Mouse (Mus musculus) embryo, embryonic 9.5 days (tissue): ENCODE measurements around the gene Abhd8.

ENCODE experiments used
- DNase-seq: peaks from one replicate; pipeline ENCODE4 v3.0.0-alpha.2; 2017; ENCODE audit errors: extremely low spot score

Gene Abhd8

GRCm38 (mm10) chr8:71463188-71464033, at the start of gene Abhd8:
Gene Abhd8 (minus strand): TSS chr8:71463655.
- peak; percentile 96 for DNase-seq

- DNase-seq: no peak
Observed at GRCm38 (mm10) chr8:71511644-71512043, 48.2 kb upstream of the Abhd8 start, which contains the start of gene Plvap. Gene Plvap (minus strand): TSS chr8:71511752.

DNA sequence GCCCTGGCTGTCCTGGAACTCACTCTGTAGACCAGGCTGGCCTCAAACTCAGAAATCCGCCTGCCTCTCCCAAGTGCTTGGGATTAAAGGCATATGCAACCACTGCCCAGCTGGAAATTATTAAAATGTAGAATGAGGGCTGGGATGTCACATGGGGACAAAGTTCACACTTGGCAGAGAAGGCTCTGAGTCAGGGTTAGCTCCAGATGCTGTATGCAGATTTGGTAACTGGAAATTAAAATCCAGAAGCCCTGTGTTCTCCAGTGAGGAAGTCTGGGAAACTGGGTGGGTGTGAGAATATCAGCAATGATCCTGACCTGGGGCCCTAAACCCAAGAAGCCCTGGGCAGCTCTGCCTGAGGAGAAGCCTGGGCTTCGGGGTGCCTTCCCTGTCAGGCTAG, 45.9 kb upstream of the Abhd8 start:
- no peak for DNase-seq

DNA sequence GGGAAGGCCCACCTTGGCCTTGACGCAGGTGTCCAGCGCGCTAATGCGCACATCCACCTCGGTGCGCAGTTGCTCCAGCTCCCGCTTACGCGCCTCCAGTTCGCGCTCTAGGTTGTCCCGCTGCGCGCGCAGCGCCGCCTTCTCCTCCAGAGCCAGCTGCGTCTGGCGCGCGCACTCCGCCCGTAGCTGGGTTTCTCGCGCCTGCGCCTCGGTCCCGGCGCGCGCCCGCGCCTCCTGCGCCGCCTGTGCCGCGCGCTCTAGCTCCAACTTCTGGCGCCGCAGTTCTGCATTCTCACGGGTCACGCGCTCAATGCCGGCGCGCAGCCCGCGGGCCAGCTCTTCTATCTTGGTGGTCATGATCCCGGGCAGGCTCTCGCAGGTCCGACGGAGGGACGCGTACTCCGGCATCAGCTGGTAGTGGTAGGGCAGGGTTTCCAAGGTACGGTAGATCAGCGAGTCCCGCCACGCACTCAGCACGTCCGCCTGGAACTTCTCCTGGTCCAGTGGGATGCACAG, 44.2 kb upstream of the Abhd8 start:
- peak; percentile 81 for DNase-seq

GRCm38 (mm10) chr8:71505979-71506378, 42.5 kb upstream of the Abhd8 start:
- DNase-seq: no peak

DNA sequence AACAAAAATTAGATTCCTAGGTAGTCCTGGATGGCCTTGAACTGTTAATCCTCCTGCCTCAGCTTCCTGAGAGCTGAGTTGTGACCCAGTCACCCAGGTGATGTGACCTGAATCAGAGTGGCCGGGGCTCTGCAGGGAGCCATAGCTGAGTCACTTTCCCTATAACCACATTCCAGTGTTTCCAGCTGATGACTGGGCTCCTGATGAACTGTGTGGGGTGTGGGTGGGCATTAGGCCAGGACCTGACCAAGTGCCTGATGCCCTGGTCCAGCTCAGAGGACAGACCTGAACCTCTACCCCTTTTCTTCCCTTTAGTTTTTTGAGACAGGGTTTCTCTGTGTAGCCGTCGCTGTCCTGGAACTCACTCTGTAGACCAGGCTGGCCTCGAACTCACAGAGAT, 41.9 kb upstream of the Abhd8 start:
- DNase-seq: no peak

DNA sequence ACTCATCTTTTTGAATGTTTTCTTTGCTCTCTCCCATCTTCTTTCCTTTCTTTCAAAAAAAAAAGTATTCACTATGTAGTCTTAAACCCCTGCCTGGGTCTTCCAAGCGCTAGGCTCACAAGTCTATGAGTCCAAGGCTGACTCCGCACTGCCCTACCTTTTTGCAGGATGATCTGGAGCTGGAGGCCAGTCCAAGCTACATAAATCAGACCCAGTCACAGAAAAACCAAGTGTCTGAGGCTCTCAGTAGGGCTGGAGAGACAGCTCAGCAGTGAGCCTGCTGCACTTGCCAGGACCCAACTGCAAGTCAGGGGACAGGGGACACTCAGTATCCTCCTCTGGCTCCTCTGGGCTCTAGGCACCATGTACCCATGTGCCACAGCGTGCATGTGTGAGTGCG, 40.9 kb upstream of the Abhd8 start:
- DNase-seq: no peak

DNA sequence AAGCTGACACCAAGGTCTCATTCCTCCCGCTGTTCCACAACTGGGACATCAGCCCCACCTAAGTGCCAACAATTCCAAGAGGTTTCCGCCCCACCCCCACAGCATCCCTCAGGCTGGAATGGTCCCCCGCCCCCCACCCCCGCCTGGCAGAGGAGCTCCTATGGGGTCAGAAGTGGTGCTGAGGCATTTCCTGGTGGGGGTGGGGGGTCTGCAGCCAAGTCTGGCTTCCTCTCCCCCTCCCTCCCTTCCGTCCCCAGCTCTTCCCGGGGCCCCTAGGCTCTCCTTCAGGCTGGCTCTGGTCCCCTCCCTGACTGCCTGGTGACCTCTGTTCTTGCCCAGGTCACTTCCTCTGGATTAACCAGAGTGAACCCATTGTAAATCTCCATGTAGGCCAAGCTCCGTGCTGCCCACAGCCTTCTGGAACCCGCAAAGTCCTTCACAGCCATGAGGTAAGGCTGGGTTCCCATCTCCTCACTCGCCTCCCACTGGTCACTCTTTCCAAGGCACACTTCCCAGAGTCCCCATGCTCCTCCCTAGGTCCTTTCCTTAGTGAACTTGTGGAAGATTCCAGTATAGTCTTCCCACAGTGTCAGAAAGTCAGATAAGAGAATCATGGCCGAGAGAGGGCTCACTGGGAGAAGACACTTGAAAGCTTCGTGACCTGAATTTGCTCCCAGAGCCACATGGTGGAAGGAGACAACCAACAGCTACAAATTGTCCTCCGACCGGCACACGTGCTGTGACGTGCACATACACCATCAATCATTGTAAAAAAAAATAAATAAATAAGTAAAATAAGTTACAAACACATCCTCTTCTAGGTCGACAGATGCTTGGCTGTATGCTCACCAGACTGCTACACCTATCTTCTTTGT, 35.6 kb upstream of the Abhd8 start:
- DNase-seq: peak; percentile 68

DNA sequence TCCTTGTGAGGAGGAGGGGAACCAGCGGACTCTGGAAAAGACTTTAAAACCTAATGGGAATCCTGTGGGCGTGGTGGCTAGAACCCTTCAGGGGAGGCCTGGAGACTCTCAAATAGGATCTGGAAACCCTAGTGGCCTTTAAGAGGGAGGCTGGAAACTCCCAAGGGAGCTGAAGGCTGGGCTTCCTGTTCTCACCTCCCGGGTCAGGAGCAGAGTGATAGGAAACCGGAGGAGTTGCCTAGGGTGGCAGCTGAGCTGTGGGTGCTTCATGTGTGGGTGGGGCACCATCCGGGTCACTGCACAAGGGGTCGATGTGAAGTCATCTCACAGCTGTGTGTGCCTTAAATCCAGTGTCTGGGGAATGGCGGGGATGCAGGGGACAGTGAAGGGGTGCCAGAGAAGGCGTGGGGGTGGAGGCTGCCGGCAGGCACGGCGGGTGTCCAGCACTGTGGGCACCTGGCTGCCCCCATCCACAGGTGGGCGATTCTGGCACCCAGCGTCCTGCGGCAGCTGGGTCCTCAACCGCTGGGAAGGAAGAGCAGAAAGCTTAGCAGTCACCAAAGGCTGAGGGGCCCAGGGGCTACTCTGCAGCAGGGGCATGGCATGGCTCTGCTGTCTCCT, 34.5 kb upstream of the Abhd8 start:
- peak; percentile 40 for DNase-seq

DNA sequence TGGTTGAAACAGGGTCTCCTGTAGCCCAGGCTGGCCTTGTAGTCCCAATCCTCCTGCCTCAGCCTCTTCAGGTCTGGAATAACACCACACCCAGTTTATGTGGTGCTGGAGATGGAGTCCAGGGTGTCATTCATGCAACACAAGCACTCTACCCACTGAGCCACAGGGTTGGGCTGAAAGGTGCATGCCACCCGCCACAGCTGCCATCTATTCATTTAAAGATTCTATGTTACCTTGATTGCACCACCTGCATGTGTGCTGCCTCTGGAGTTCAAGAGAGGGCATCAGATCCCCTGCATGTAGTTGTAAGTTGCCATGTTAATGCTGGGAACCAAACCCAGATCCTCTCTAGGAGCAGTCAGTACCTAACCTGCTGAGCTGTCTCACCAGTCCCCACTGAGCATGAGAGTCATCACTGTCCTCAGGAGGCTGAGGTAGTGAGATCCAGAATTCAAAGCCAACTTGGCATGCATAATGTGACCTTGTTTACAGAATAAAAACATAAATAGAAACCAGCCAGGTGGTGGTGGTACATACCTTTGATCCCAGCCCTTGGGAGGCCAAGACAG, 33.7 kb upstream of the Abhd8 start:
- no peak for DNase-seq

DNA sequence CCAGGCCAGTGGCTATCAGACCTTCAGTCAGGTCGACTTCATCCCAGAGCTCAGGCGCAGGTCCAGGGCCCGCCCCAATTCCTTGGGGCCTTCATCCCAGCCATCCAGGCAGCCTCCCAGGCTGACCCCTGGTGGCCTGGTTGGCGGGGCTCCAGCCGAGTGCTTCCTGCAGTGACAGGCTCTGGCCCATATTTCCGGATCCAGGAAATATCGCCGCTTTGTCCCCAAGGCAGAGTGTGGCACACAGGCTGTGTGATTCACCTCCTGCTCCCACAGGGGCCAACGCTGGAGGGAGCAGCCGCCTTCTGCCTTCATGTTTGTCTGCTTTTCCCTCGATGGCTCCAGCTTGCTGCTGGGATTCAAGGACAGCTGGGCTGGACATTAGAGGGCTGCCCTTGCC, 33.0 kb upstream of the Abhd8 start:
- DNase-seq: peak; percentile 42

DNA sequence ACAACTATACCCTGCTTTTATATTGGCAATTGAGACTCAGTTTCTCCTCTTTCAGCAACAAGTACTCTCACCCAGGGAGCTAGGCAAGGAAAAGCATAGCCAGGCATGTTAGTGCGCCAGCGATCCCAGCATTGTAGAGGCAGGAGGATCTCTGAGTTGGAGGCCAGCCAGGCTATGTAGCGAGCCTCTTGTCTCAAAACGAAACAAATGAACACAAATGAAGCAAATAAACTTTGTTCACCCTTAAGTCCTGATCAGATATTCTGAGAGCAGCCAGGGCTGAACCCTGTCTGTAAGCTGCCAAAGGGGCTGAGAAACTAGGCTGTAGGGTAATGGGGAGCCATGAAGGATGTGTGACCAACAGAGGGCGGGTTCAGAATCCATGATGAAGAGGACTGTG, 32.4 kb upstream of the Abhd8 start:
- no peak for DNase-seq

- DNase-seq: peak; percentile 79
Observed at GRCm38 (mm10) chr8:71495039-71495438, 31.6 kb upstream of the Abhd8 start.

- DNase-seq: peak; percentile 92
Observed at GRCm38 (mm10) chr8:71488454-71488853, 25.0 kb upstream of the Abhd8 start.

GRCm38 (mm10) chr8:71487691-71488445, 24.4 kb upstream of the Abhd8 start, which contains the start of gene Gtpbp3:
Gene Gtpbp3 (plus strand): TSS chr8:71488103.
- DNase-seq: peak; percentile 79

DNA sequence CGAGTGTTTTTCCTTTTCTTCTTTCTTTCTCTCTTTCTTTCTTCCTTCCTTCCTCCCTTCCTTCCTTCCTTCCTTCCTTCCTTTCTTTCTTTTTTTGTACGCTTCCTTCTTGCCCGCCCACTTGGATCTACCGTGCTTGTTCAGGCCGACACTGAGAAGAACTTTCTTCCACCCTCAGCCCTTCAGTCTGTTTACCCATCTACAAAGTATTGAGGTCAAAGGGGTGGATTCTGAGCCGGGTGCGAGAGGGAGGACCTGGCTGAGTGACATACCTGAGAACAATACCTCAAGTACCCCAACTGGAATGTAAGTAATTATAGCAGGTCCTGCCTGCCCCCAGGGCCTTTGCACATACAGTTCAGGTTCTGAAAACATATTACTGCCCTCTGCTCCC, 22.7 kb upstream of the Abhd8 start:
- DNase-seq: no peak

DNA sequence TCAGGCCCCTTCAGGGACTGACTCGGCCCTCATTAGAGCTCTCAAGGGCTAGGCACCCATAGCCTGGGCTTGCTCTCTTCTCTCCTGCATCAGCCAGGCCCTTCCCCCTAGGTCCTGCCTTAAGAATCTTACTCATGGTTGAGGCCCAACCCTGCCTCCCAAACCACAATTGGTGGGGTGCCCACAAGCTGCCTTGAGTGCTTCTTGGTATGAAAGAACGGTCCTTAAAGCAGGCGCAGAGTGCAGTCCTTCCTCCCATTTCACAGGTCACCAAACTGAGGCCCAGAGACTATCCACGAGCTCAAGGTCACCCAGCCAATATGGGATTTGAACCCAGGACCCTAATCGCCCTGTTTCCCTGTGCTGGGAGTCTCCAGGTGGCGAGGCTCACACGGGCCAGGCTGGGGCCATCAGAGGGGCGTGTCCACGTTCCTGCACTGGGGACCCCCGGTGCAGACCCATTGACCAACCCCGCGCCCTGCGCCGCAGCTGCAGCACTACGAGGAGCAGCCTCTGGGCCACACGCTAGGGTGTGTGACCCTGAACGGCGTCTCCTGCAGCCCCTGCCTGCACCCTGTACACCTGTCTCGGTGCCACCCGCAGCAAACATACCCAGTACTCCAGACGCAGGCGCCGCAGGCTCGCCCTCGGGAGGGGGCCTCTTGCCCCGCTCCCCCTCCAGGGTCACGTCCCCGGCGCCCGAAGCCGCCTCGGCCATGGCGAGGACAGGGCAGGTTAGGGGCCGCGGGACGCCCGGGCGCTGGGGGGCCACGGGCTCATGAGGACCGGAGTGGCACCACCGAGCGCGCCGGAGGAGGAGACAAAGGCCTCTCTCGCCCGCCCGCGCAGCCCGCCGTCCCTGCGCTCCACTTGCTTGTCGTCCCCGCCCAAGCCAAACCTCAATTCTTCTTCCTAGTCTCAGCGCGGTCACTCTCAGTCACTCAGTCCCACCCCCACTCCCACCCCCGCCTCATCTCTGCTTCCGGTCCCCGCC, 22.0 kb upstream of the Abhd8 start, which contains the start of gene Ano8:
Gene Ano8, minus strand, starts transcription at position 822 of the 994 bp plus-strand sequence.
- peak; percentile 87 for DNase-seq

GRCm38 (mm10) chr8:71484736-71485135, 21.3 kb upstream of the Abhd8 start:
- DNase-seq: no peak

DNA sequence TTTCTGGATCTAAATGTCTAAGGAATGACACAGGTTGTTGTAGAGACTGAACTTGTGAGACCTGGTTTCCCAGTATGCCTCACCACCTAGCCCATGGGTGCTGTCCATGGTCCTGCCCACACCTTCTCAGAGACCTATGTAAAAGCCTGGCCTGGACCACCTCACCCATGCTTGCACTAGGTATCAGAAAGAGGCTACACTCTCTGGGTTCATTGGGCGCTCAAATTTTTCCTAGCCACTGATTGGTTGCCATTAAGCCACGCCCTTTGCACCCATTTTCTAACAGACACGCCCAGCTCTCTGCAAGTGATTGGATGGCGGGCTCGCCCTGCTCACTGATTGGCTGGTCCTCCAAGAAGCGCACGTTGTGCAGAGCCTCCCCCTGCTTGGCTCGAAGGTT, 20.5 kb upstream of the Abhd8 start:
- DNase-seq: peak; percentile 53

- no peak for DNase-seq
Observed at GRCm38 (mm10) chr8:71478943-71479342, 15.5 kb upstream of the Abhd8 start.
